Mouse (Mus musculus): ENCODE data around the gene Aup1. TPM values are rescaled to one million over a fixed set of nuclear protein-coding genes. Genes with fewer than 3 reads are reported as not detected.

Aup1 gene
- polyA plus RNA-seq, 1 experiment from 2014 or later, result 182 TPM

DNA sequence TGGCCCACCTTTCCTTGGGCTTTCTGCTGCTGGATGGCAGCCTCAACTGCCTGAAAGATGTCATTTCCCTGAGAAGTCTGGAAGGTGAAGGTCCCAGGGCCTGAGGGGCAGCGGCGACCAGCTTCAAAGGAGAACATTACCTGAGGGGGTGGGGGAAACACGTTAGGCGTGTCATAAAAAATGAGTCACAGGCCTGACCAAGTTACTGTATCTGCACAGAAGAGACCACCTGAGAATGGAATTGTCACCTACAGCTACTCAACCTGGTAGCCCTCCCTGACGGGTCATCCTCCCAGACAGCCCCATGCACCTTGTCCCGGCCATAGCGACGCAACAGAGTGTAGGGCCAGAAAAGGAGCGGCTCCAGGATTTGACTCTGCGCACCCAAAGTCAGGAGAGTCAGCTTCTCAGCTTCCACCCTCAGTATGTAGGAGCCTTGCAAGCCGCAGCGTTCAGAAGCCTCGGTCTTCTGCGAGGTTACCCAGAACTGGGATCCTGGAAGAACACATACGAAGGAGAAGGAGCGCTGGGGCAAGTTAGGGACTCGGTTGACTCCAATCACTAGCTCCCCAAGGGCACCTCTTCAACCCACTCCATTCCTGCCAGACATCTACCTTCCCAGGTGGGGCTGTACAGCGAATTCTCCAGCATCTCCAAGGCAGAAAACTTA is 22.3 kb upstream of the Aup1 start:
- Histone ChIP-seq H3K27me3 (replicated peaks) (peaks cover 54% of the 10 kb centered on the region), H3K9ac (replicated peaks) (no peak overlapping the region; the same call in 1 of the 2 replicates), H3K36me3 (no peaks in the 10 kb centered on the region), H3K4me1 (peaks cover 23% of the 10 kb centered on the region), H3K9me3 (replicated peaks) (no peaks in the 10 kb centered on the region), H3K4me2 (peak overlapping the region; percentile 74), H3K27ac (replicated peaks) (no peak overlapping the region), H3K4me3 (replicated peaks) (peak overlapping the region; percentile 47)
- WGBS, result 26% methylated on average over 18 of the region's 18 CpGs
- no peak for ATAC-seq (ENCODE audit: low FRiP score)

GRCm38 (mm10) chr6:83032769-83033191 is 21.5 kb upstream of the Aup1 start:
- no peak overlapping the region for H3K27ac ChIP-seq (replicated peaks)
- peaks cover 23% of the 10 kb centered on the region for H3K4me1 ChIP-seq
- peaks cover 54% of the 10 kb centered on the region for H3K27me3 ChIP-seq (replicated peaks)
- WGBS, result under 1% methylated on average over 31 of the region's 31 CpGs
- H3K4me3 ChIP-seq (replicated peaks), result peak overlapping the region; percentile 47
- H3K4me2 ChIP-seq, result peak overlapping the region; percentile 74
- peak overlapping the region; percentile 48 for H3K9ac ChIP-seq (replicated peaks)
- H3K36me3 ChIP-seq, result no peaks in the 10 kb centered on the region
- ATAC-seq (ENCODE audit: low FRiP score), result peak; percentile 36; the same call in 1 of the 2 replicates
- H3K9me3 ChIP-seq (replicated peaks), result no peaks in the 10 kb centered on the region

GRCm38 (mm10) chr6:83033249-83034185 is 20.8 kb upstream of the Aup1 start, which contains the start of the genes Dok1 and Loxl3:
TSS of gene Dok1 (minus strand) at chr6:83033471.
TSS of gene Loxl3 (plus strand) at chr6:83034173.
- Histone ChIP-seq H3K36me3 (no peaks in the 10 kb centered on the region), H3K27me3 (replicated peaks) (peaks cover 54% of the 10 kb centered on the region), H3K4me2 (peak within 1 kb of the TSS; percentile 74), H3K4me1 (peaks cover 30% of the 10 kb centered on the region), H3K27ac (replicated peaks) (peak within 1 kb of the TSS; percentile 71), H3K4me3 (replicated peaks) (peak within 1 kb of the TSS; percentile 47), H3K9me3 (replicated peaks) (no peaks in the 10 kb centered on the region), H3K9ac (replicated peaks) (peak within 1 kb of the TSS; percentile 48)
- WGBS, result 1% methylated on average over 49 of the region's 51 CpGs
- ATAC-seq (ENCODE audit: low FRiP score), result peak; percentile 68

- Histone ChIP-seq H3K9me3 (replicated peaks) (no peaks in the 10 kb centered on the region), H3K4me3 (replicated peaks) (peak overlapping the region; percentile 47), H3K36me3 (no peaks in the 10 kb centered on the region), H3K9ac (replicated peaks) (peak overlapping the region; percentile 30), H3K4me1 (peaks cover 30% of the 10 kb centered on the region), H3K27ac (replicated peaks) (peak overlapping the region; percentile 71), H3K4me2 (peak overlapping the region; percentile 74), H3K27me3 (replicated peaks) (peaks cover 54% of the 10 kb centered on the region)
- no peak for ATAC-seq (ENCODE audit: low FRiP score)
- WGBS, result 25% methylated on average over 5 of the region's 5 CpGs
Observed at GRCm38 (mm10) chr6:83034463-83035055, 19.8 kb upstream of the Aup1 start.

- H3K27ac ChIP-seq (replicated peaks), result no peak overlapping the region
- H3K4me1 ChIP-seq, result peaks cover 28% of the 10 kb centered on the region
- no peaks in the 10 kb centered on the region for H3K9me3 ChIP-seq (replicated peaks)
- no peak overlapping the region for H3K4me3 ChIP-seq (replicated peaks)
- 82% methylated on average over 8 of the region's 8 CpGs for WGBS
- H3K36me3 ChIP-seq, result no peaks in the 10 kb centered on the region
- ATAC-seq (ENCODE audit: low FRiP score), result no peak
- H3K9ac ChIP-seq (replicated peaks), result no peak overlapping the region
- H3K4me2 ChIP-seq, result no peak overlapping the region
- peaks cover 30% of the 10 kb centered on the region for H3K27me3 ChIP-seq (replicated peaks)
Observed at GRCm38 (mm10) chr6:83037188-83037587, 17.1 kb upstream of the Aup1 start.

DNA sequence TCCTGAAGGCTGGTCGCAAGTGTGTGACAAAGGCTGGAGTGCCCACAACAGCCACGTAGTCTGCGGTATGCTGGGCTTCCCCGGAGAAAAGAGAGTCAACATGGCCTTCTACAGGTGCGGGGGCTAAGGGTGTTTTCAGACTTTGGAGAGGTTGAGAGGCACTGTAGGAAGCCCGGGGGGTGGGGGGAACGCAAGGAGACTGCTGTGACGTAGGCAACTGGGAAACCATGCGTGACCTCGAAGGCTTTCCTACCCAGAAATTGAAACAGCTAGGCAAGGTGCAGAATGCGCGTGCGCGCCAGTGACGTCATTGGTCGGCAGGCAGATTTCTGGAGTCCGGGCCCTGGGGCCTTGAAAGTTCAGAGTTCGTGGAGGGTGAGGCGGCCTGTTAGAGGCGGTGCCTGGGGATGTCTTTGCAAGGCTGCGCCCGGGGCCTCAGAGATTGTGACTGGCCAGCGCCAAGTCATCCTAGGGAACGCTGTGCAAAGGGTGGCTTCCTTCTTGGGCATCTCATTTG is 15.8 kb upstream of the Aup1 start:
- Histone ChIP-seq H3K9ac (replicated peaks) (0 out of 2 replicates have a peak overlapping the region, but pooled peaks have one; percentile 26), H3K27me3 (replicated peaks) (peaks cover 17% of the 10 kb centered on the region; the same call in 1 of the 2 replicates), H3K9me3 (replicated peaks) (no peaks in the 10 kb centered on the region), H3K36me3 (no peaks in the 10 kb centered on the region), H3K4me2 (peak overlapping the region; percentile 61), H3K27ac (replicated peaks) (peak overlapping the region; percentile 52; the same call in 1 of the 2 replicates), H3K4me3 (replicated peaks) (peak overlapping the region; percentile 35), H3K4me1 (peaks cover 14% of the 10 kb centered on the region)
- WGBS, result 12% methylated on average over 24 of the region's 24 CpGs
- ATAC-seq (ENCODE audit: low FRiP score), result peak; percentile 57

- 80% methylated on average over 5 of the region's 5 CpGs for WGBS
Observed at GRCm38 (mm10) chr6:83040601-83041000, 13.7 kb upstream of the Aup1 start.

GRCm38 (mm10) chr6:83043561-83043960 is 10.8 kb upstream of the Aup1 start:
- Histone ChIP-seq H3K9me3 (replicated peaks) (no peaks in the 10 kb centered on the region), H3K36me3 (no peaks in the 10 kb centered on the region), H3K4me3 (replicated peaks) (no peak overlapping the region), H3K9ac (replicated peaks) (no peak overlapping the region), H3K27me3 (replicated peaks) (no peaks in the 10 kb centered on the region), H3K4me1 (no peaks in the 10 kb centered on the region; the same call in 1 of the 2 replicates), H3K27ac (replicated peaks) (no peak overlapping the region), H3K4me2 (no peak overlapping the region)
- WGBS, result 77% methylated on average over 6 of the region's 6 CpGs
- ATAC-seq (ENCODE audit: low FRiP score), result no peak

More at GRCm38 (mm10) chr6:83040601-83041000, 13.7 kb upstream of the Aup1 start:
- ATAC-seq (ENCODE audit: low FRiP score), result no peak
- Histone ChIP-seq H3K27me3 (replicated peaks) (peaks cover 5% of the 10 kb centered on the region; the same call in 1 of the 2 replicates), H3K9me3 (replicated peaks) (no peaks in the 10 kb centered on the region), H3K4me2 (no peak overlapping the region), H3K9ac (replicated peaks) (no peak overlapping the region), H3K4me3 (replicated peaks) (no peak overlapping the region), H3K36me3 (no peaks in the 10 kb centered on the region), H3K27ac (replicated peaks) (no peak overlapping the region), H3K4me1 (peaks cover 7% of the 10 kb centered on the region)

DNA sequence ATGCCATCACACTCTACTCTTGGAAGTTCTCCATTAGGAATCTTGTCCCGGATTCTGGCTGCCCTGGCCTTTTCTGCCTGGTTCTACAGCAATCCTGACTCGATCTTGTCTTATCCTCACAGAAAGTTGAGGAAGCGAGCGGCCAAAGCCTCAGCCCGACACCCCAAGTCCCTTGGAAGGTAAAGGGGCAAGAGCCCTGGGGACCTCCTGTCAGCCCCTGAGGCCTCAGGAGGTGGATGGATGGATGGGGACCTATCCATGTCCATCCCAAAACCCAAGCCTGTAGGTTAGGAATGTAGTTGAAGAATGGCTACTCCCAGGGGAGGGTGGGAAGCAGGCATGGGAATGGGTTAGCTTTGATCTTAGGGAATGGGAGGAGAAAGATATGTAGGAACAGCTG is 10.3 kb upstream of the Aup1 start:
- ATAC-seq (ENCODE audit: low FRiP score), result no peak
- 91% methylated on average over 5 of the region's 5 CpGs for WGBS

GRCm38 (mm10) chr6:83044742-83045141 is 9.6 kb upstream of the Aup1 start:
- Histone ChIP-seq H3K9ac (replicated peaks) (no peak overlapping the region), H3K9me3 (replicated peaks) (no peaks in the 10 kb centered on the region), H3K4me2 (no peak overlapping the region), H3K27ac (replicated peaks) (no peak overlapping the region), H3K27me3 (replicated peaks) (no peaks in the 10 kb centered on the region), H3K4me3 (replicated peaks) (no peak overlapping the region), H3K36me3 (no peaks in the 10 kb centered on the region), H3K4me1 (no peaks in the 10 kb centered on the region)
- no peak for ATAC-seq (ENCODE audit: low FRiP score)
- 79% methylated on average over 9 of the region's 9 CpGs for WGBS

More for the DNA sequence above, 10.3 kb upstream of the Aup1 start:
- no peaks in the 10 kb centered on the region for H3K36me3 ChIP-seq
- no peak overlapping the region for H3K4me2 ChIP-seq
- H3K9me3 ChIP-seq (replicated peaks), result no peaks in the 10 kb centered on the region
- no peaks in the 10 kb centered on the region for H3K4me1 ChIP-seq
- H3K4me3 ChIP-seq (replicated peaks), result no peak overlapping the region
- H3K27ac ChIP-seq (replicated peaks), result no peak overlapping the region
- no peak overlapping the region for H3K9ac ChIP-seq (replicated peaks)
- no peaks in the 10 kb centered on the region for H3K27me3 ChIP-seq (replicated peaks)

- Histone ChIP-seq H3K9ac (replicated peaks) (no peak overlapping the region), H3K36me3 (peaks cover 10% of the 10 kb centered on the region), H3K9me3 (replicated peaks) (no peaks in the 10 kb centered on the region), H3K4me3 (replicated peaks) (no peak overlapping the region), H3K4me2 (no peak overlapping the region), H3K4me1 (peaks cover 14% of the 10 kb centered on the region), H3K27ac (replicated peaks) (no peak overlapping the region), H3K27me3 (replicated peaks) (no peaks in the 10 kb centered on the region)
- WGBS, result 69% methylated on average over 10 of the region's 10 CpGs
- ATAC-seq (ENCODE audit: low FRiP score), result no peak
Observed at GRCm38 (mm10) chr6:83049367-83049766, 5.0 kb upstream of the Aup1 start.
